Mouse (Mus musculus) cerebellum, adult 9-11 months (tissue): ENCODE results near the gene Fam155a.
"Not testable (repeated sequence)": the region's sequence is repeated elsewhere in the genome, so short reads cannot be mapped to it uniquely, and the experiment has no call there.

Experiments used
- DNase-seq: peaks from one replicate; pipeline ENCODE4 v3.0.0; 2022

The Fam155a gene

DNA sequence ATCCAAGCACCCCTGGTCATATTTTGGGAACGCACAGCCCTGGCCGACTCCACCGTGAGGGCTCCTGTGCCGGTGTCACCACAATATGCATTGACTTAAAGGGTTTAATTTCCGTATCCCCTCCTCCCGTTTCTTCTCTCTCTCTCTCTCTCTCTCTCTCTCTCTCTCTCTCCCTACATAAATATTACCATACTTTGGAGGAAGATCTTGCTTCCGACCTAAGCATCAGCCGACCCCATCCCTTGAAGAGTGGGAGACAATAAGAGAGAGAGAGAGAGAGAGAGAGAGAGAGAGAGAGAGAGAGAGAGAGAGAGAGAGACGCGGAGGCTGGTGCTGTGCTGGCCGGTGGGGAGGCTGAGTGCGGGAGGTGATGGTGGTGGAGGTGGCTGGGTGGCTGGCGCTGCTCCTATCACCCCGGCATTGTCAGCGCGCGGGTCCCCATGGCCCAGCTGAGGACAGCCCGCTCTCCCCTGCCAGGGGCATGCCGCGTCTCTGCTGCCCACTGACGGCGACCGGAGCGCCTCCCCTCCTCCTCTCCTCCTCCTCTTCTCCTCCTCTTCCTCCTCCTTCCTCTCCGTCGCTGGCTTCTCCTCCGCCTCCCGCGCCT lies at the start of gene Fam155a:
TSS of gene Fam155a (minus strand) at position 163 of the 607 bp plus-strand sequence.
- peak; percentile 75 for DNase-seq

DNA sequence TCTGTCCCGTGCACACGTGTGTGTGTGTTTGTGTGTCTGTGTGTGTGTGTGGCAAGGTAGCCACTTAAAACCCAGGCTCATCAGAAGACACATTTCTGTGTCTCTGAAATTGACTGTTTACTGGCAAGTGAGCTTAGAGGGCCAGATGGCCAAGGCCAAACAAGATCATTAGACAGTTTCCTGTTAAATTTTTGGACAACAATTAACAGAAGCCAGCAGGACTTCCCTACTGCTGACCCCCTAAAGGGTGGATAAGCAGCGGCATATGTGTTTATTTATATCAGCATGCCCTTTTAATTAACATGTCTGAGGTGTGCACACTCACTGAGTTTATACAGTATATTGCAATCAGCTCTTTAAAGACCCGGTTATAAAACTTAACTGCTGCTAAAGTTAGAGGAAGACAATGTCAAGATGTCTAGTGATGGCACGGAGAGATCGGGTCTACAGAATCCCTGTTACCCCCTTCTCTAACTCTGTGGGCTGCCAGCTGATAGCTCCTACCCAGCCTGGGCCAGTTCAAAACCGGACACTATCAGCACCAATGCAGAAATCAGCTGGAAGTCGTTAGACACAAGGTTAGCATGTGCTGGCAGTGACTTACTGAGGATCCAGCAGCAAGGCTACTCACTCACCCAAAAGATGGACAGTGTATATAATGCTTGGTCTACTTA lies 42.4 kb upstream of the Fam155a start:
- DNase-seq = peak; percentile 34

DNA sequence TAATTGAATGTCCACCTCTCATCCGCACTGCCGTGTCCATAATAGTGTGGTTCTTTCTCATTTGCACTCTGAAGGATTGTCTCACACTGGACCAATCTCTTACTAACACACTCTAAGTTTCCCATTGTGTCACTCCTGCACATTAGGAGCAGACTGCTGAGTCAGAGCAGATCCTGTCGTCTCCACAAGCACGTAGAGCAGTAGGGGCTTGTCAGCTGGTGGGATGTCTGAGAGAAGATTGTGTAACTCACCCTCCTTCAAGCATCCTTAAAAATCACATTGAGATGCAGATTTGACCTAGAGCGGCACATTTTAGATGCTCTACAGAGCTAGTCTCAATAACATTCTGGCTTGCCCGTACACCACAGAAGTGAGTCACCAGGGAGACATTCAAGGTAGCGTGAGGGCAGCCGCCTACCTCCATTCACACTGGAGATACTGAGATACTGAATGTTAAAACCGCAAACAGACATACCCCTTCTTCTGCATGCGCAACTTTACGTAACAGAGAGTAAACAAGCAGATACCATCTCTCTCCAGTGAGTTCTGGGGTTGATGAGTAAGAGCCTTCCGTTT lies 40.1 kb upstream of the Fam155a start:
- no peak for DNase-seq

DNA sequence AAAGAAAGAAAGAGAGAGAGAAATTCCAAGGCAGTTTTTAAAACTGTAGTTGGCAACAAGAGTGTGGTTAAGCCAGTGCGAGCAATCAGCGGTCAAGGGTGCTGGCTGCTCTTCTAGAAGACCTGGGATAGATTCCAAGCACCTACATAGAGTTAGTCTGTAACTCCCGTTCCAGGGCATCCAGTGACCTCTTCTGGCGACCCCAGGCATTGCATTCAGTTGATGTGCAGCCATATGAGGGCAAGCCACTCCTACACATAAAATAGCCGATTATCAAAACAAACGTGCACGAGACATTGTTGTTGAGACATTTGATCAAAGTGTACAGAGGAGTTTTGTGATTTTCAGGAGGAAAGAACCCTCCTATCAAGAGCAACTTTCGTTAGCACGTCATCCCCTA lies 37.6 kb upstream of the Fam155a start:
- no peak for DNase-seq

DNA sequence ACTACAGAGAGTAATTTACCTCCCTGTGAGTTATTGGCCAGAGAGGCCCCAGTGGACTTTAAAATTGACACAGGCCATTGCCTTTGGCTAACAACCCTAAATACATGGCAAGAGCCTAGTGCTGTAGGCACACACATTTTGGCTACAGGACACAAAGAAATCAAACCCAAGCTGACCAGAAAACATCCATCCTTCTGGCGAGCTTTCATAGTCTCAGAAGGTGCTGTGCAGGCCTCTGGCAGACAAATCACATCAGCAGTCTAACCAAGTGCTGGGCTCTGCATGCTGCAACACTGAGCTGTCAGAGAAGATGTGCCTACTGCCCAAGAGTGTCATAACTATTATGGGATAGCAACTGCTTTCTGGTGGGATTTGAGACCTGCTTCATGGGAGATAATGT lies 34.7 kb upstream of the Fam155a start:
- DNase-seq = no peak

DNA sequence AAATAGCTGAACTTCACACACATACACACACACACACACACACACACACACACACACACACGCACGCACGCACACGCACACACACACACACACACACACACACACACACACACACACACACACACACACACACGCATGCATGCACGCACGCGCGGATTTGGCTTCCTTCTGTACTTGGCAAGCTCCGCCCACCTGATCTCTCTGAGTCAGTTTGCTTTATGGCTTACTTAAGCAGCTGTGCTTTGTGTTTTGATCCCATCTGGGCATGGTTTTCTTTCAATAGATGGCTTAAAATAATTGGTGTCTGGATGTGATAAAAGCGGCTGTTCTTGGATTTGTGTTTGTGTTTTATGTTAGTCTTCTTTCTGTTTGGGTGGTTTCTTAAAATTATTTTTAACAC lies 29.4 kb upstream of the Fam155a start:
- DNase-seq = not testable (repeated sequence)

DNA sequence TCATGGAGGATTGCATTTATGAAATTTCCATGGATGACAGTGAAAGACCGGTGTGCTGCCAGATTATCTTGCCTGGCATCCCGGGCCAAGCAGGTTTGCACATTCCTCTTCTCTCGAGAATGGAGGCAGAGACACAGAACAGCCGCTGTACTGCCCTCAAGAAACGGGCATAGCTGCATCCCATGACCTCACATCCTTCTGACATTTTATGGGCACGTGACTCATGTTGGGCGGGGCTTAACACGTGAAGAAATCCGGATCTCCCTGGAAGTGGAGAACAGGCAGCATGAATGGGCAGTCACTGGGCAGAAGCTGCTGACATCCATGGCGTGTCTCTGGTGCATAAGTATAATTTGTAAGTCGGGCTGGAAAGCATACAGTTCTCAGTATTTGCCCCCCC lies 29.0 kb upstream of the Fam155a start:
- DNase-seq = no peak

DNA sequence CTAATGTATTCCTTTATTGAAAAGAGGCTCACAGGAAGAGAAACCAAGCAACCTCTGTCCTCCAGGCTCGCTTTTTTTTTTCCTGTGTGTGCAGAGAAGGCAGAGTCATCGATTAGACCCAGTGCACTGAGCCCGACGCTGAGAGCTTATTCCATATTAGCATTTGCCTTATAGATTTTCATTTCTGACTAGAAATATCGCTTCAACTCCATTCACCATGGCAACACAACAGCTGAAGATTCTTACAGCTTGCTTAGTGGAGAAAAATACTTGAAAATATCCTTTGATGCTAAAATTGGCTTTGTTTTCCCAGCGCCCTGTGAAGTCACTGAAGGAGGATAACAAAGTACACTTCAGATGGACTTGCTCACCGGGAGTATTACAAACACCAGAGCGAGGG lies 26.6 kb upstream of the Fam155a start:
- DNase-seq = no peak

DNA sequence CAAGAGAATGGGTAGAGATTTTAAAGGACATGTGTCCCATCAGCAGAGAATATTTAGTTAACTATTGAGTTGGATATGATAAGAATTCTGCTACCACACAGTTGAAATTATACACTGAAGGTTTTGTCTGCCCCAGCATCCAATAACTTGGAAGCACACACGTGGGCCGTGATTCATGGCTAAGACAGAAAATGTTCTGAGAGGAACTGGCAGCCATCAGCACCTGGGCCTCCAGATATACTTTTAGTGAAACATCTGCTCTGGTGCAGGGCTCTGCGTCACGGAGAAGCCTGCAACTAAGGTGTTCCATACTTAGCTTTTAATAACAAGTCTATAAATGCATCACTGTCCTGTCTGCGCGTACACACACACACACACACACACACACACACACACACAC lies 24.8 kb upstream of the Fam155a start:
- DNase-seq = no peak

DNA sequence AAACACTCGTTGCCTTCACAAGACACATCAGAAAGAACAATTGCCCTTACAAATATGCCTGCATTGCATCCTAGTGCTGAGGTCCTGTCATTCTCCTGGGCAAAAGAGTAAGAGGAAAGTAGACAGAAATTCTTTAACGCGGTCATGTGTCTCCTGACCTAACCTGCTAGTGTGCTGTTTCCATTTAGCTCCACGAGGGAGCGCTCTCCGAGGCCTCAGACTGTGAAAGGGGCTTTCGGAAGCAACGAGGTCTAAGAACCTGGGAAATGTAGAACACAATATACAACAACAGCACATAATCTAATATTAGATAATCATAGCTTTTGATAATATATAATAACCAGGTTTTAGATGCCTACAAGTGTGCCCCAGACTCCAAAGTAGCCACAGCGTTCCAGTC lies 22.4 kb upstream of the Fam155a start:
- DNase-seq = no peak

DNA sequence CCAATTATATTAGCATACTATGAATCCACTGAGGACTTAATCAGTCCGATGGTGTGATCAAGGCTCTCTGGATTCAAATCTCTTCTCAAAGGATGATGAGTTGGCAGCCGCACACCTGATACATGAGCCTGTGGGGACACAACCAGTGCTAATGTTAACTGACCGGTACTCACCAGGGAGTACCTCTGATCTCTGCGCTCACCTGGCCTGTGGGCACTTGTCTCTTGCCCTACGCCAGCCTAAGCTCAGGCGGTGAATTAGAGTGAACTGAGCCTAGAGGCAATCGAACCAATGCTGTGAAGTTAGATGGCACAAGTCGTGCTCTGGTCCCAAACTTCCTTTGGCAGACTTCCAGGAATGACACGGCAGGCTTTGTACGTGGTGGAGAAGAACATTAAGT lies 9.4 kb upstream of the Fam155a start:
- no peak for DNase-seq

DNA sequence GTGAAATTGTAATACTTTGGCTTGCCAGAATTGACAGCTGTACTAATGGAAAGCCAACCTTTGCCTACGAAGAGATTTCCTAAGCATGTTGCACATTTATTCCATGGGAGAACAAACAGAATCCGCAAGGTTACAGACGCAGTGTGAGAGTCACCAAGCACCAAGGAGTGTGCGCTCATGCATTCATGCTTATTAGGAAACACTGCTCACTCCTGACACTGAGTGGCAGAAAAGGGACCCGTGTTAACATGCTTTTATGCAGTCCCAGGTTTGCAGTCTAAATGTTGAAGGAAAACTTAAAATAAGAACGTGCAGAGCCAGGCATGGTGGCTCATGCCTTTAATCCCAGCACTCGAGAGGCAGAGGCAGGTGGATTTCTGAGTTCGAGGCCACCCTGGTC lies 7.2 kb upstream of the Fam155a start:
- DNase-seq = no peak

DNA sequence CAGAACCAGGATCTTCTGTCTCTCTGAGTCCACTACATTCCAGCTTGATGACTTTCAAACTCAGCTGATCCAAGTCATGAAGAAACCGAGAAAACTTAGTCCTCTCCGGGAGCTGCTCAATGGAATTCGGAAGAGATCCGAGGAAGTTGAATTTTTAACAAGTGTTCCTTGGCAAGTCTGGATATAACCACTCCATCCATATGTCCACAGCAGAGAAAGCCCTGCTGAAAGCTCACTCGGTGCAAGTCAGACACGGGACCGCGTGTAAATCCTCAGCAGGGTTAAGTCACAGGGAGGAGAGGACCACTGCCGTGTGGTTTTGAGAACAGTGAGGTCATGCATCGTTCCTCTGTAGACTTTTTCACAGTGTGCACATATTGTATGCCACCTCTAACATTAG lies 5.9 kb upstream of the Fam155a start:
- no peak for DNase-seq

DNA sequence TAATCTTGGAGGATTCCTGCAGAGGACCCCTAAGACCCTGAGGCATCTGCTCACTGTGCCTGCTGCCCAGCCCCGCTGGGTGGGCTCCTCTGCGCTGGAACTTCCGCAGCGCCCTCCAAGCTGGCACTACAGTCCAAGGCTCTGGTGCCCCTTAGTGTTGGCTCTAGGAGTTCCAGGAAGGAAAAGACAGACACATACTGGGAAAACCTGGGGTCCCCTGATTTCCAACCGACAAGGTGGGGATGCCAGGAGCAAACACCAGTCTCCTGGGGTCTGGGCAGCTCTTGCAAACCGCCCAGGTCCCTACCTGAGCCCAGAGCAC lies 1.5 kb upstream of the Fam155a start:
- peak; percentile 57 for DNase-seq

DNA sequence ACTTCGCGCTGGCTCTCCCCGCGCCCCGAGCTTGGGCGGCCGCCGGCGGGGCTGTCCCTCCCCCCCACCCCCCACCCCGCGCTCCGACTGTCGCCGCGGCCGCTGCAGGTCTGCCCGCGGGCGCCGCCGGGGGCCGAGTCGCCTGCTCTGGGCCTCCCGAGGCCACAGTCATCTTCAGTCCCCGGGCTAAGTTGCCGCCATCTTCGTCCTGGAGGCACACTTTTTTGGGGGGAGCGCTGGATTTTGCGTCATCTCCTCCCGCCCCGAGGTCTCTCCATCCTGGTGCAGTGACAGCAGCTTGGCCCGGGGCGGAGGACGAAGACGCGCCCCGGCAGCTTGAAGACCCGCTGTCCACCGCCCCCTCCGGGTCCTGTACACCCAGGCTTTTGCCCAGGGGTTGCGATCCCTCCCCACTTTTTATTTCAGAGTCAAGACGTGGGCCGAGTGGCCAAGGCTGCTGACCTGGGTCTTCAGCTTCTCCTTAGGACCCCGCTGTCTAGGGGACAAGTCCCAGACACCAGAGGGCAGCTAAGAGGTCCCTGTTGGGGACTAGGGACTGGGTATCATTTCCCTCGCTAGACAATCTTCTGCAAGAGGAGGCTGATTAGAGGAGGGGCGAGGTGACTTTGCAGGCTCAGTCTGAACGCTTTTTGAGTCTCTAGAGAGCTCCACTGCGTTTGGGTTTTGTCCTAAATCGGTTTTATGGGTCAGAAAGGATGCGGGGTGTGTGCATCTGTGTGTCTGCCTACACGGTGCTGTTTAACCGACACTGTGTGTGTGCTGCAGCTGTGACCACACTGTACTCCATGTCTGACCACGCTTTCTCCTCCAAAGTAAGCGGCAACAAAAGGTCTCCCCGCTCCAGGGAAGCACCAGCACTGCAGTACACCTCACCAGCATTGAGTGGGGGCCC lies 901 bp upstream of the Fam155a start:
- peak; percentile 76 for DNase-seq

DNA sequence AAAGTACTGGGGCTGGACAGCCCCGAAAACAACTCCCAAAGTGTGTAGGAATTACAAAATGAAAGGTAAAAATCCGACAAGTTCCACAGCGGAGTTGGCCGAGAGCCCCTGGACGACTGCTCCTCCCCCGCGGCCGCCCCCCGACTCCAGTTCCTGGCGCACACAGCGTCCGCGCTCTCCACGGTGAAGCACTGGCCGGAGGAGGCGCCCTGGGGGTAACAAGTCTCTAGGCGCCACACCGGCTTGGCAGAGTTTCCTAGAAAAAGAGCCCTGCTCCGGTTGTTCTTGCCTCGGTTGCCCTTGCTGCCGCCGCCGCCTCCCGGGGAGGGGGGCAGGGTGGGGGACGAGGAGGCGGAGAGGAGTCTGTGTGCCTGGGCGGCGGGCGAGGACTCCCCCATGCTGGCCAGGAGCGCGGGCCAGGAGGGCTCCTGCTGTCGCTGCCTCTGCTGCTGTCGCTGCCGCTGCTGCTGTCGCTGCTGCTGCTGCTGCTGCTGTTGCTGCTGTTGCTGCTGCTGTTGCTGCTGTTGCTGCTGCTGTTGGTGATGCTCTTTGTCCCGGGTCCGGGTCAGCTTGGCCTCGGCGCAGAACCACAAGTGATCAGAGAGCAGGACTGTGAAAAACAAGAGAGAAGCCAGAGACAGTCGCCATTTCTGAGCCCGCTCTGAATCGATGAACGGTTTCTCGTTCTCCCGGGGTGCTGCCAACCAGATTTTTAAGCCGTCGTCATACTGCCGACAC lies 531 bp downstream of the Fam155a start:
- peak; percentile 74 for DNase-seq

DNA sequence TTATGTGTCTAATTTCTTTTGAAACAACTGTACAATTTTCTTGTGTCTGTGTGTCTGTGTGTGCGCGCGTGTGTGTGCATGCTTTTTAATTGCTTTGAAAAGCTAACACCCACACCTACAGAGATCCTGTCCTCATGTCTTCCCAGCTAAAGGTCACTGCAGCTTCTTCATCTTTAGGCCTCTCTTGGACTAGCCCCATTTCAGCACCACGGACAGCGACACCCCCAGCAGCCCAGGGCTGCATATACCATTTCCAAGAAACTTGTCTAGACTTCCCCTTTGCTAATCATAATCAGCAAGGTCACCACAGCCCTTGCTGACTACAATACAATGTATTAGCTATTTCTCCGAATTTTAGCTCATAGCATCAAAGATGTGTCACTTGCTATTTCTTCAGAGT lies 1.9 kb downstream of the Fam155a start:
- DNase-seq = peak; percentile 19

DNA sequence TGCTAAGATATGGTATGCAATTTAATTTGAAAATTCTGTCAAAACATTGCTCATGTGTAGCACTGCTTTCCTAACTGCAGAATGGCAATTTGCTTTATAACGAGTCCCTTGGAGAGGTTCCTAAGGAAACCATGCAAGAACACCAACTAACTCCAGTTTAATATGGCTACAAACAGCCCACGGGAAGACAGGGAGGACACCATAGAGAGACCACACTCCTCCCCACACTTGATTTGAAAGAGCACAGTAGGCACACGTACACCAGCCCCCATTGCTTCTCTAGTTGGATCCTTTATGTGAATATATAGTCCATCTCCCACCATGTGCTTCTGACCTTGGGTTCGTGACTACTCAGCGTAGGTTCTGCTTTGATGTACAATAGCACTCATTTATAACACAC lies 35.8 kb downstream of the Fam155a start:
- DNase-seq = no peak

DNA sequence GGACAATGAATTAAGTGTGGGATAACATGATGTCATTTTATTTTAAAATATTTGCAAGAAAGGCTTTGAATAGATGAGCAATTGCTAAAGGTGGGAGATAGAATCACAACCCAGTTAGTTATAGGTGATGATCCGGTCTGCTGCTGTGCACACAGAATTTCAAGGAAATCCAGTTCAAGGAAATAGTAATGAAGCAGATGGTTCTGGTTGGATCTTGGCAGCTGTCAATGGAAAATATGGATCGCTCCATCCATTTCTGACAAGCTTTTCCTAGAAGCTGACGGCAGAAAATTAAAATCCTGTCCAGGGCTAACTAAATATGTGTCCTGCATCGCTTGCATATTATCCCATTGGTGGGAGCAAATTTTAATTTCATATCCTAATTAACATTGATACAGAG lies 61.2 kb downstream of the Fam155a start:
- DNase-seq = peak; percentile 25

DNA sequence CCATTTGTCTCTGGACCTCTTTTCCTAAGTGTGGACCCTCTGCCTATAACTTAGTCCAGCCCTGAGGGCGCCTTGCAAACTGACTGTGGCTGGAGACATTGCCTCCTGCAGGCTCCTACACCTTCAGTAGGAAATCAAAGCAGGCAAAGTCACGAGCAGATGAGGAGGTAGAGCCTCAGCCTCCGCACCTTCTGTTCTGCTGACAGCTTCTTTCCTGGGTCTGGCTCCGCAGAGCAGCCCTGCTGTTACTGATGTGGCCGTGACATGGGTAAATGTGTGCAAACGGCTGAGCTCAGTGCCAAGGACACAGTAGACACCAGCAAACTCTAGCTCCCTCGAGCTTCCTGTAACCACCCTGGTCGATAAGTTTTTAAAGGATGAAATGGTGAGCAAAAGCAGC lies 63.5 kb downstream of the Fam155a start:
- DNase-seq = peak; percentile 9

DNA sequence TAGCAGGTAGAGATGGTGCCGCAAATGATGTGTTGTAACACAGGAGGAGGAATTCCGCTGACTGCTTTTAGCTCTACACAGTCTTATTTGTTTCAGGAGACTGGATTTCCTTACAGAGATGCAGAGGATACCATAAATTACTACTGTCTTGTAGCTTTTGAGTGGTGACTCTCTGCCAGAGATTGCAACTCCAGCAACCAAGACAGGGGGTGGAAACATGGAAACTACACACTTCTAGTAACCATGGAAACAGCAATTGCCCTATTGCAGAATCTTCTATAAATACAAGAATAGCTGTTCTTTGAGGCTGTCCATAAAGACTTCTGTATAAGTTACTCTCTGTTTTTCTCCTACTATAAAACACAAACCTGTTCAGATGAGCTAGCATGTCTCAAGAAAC lies 76.2 kb downstream of the Fam155a start:
- no peak for DNase-seq

DNA sequence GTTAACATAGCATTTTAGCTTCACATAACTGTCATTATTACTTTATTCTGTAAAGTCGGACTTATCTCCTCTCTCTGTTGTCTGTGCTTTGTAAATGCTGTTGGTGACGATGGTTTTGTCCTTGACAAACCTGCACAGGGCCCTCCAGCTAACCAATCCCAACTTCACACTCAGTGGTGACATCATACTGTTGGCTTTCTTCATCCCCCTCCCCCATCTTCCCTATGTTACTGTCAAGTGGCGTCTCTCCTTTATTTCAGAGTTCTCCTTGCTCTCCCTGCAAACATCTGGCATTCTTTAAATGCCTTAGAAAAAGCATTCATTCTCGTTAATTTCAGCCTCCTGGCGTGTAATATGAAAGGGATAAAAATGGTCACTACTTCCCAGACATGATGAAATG lies 78.6 kb downstream of the Fam155a start:
- no peak for DNase-seq

DNA sequence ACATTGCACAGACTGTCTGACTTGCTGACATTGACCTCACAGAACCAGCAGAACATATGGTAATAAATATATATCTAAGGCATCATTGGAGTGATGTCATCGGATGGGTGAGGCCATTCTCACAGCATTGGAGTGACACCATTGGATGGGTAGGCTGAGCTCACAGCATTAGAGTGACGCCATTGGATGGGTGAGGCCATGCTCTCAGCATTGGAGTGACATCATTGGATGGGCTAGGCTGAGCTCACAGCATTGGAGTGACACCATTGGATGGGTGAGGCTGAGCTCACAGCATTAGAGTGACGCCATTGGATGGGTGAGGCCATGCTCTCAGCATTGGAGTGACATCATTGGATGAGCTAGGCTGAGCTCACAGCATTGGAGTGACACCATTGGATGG lies 110.9 kb downstream of the Fam155a start:
- DNase-seq = not testable (repeated sequence)
